Mouse (Mus musculus) hindbrain, embryonic 11.5 days (tissue): Measurements from ENCODE around the gene Gbx2. TPM values are rescaled to one million over a fixed set of nuclear protein-coding genes. Genes with fewer than 3 reads are reported as not detected.

Experiments used
- ATAC-seq: fragments of 200-750 bp; cut with Nextera tagmentation; 2 replicates; pipeline ENCODE4 v1.8.0; 2017; ENCODE audit warnings: mild to moderate bottlenecking, moderate TSS enrichment, moderate library complexity; ENCODE audit not compliant: low FRiP score
- DNase-seq: peaks from one replicate; pipeline ENCODE4 v3.0.0-alpha.2; 2015; ENCODE audit warnings: low spot score
- H3K27ac ChIP-seq: fragments of 300-500 bp; sonication (generic); 2 replicates; pipeline ENCODE4 v1.5.1; 2014; ENCODE audit warnings: mild to moderate bottlenecking, low read depth, low read length
- H3K27me3 ChIP-seq: fragments of 300-500 bp; sonication (generic); 2 replicates; pipeline ENCODE4 v1.6.1; 2014; ENCODE audit warnings: mild to moderate bottlenecking, low read length, moderate library complexity, mixed read lengths; ENCODE audit not compliant: control insufficient read depth, insufficient read depth
- H3K36me3 ChIP-seq: fragments of 300-500 bp; sonication (generic); 2 replicates; pipeline ENCODE4 v1.6.1; 2014; ENCODE audit warnings: mild to moderate bottlenecking, low read length, moderate library complexity, mixed read lengths; ENCODE audit not compliant: control insufficient read depth, insufficient read depth
- H3K4me1 ChIP-seq: fragments of 300-500 bp; sonication (generic); replicated peaks from 2 replicates; pipeline ENCODE4 v1.6.1; 2014; ENCODE audit warnings: low read length, mixed read lengths; ENCODE audit not compliant: control insufficient read depth, insufficient read depth
- H3K4me2 ChIP-seq: fragments of 300-500 bp; sonication (generic); replicated peaks from 2 replicates; pipeline ENCODE4 v1.6.1; 2014; ENCODE audit warnings: mild to moderate bottlenecking, low read depth, low read length
- H3K4me3 ChIP-seq: fragments of 300-500 bp; sonication (generic); 2 replicates; pipeline ENCODE4 v1.5.1; 2014; ENCODE audit warnings: low read depth, low read length
- H3K9ac ChIP-seq: fragments of 300-500 bp; sonication (generic); 2 replicates; pipeline ENCODE4 v1.6.1; 2014; ENCODE audit warnings: low read depth, low read length
- H3K9me3 ChIP-seq: fragments of 300-500 bp; sonication (generic); 2 replicates; pipeline ENCODE4 v1.6.1; 2016; ENCODE audit warnings: low read length; ENCODE audit not compliant: control insufficient read depth
- WGBS: fragments of 180-500 bp; shearing (Covaris S2); extraction: QIAGEN DNeasy Blood & Tissue Kit; methylation state at CpG from one replicate; pipeline ENCODE4 v1.1.7; 2014; 5-methylcytosine and 5-hydroxymethylcytosine counted together
- polyA plus RNA-seq: library from polyadenylated mRNA; unstranded; fragments of >200 nt; fragmentation: Nextera tagmentation; extraction: Ambion mirVana; gene quantifications from 2 replicates; pipeline ENCODE4 v1.2.1, GENCODE M21; 2014

The Gbx2 gene
- polyA plus RNA-seq, 1 experiment from 2014 or later, result 30.0 TPM

- DNase-seq, result peak; percentile 45
- Histone ChIP-seq H3K4me3 (peak overlapping the region; percentile 65), H3K27me3 (peaks cover 66% of the 10 kb centered on the region), H3K36me3 (no peaks in the 10 kb centered on the region), H3K4me1 (peaks cover 41% of the 10 kb centered on the region), H3K9ac (no peak overlapping the region; the same call in 1 of the 2 replicates), H3K27ac (peak overlapping the region; percentile 19; the same call in 1 of the 2 replicates), H3K9me3 (no peaks in the 10 kb centered on the region), H3K4me2 (peak overlapping the region; percentile 89)
- WGBS, result 11% methylated on average over 9 of the region's 9 CpGs
- ATAC-seq, result no peak
Measured at GRCm38 (mm10) chr1:89926583-89927060, 4.4 kb downstream of the Gbx2 start.

DNA sequence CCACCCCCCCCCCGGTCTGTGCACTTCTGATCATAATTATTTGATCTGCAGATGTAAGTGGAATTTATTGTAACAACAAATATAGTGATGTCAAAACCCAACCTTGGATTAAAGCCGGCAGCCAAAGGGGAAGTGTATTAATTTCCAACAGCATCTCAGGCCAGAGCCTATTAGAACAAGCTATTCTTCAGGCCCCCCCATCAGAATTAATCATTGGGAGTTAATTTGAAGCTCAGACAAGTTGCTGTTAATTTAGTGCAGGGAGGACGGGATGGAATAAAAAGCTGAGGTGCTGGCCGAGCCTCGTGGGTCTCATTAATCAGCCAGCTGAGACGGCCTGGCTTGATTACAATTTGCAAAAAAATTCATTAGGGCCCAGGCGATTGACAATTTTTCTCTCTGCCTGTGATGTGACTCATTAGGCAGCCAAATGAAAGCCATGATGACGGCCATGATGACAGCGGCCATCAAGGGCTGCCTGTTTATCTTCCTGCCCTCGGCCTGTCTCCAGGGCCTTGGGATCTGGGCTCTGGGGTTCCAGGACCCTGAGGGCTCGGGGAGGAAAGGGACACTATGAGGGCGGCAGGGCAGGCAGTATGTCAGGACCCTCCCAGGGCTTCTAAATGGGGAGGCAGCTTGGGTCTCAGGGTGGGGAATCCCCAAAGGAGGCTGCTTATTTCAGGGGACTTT is 5.3 kb downstream of the Gbx2 start:
- ATAC-seq (no peak), DNase-seq (peak; percentile 45)
- Histone ChIP-seq H3K4me1 (peaks cover 36% of the 10 kb centered on the region), H3K27ac (peak overlapping the region; percentile 19; the same call in 1 of the 2 replicates), H3K27me3 (peaks cover 66% of the 10 kb centered on the region), H3K9ac (no peak overlapping the region), H3K4me2 (peak overlapping the region; percentile 89; the same call in 1 of the 2 replicates), H3K36me3 (no peaks in the 10 kb centered on the region), H3K4me3 (no peak overlapping the region), H3K9me3 (no peaks in the 10 kb centered on the region)
- 14% methylated on average over 12 of the region's 12 CpGs for WGBS

GRCm38 (mm10) chr1:89923642-89924020 is 7.3 kb downstream of the Gbx2 start:
- Histone ChIP-seq H3K9me3 (no peaks in the 10 kb centered on the region), H3K9ac (no peak overlapping the region), H3K4me2 (peak overlapping the region; percentile 42), H3K4me1 (peaks cover 30% of the 10 kb centered on the region), H3K27me3 (peaks cover 66% of the 10 kb centered on the region), H3K4me3 (no peak overlapping the region), H3K36me3 (no peaks in the 10 kb centered on the region), H3K27ac (no peak overlapping the region)
- ATAC-seq (no peak), DNase-seq (no peak)
- 11% methylated on average over 14 of the region's 14 CpGs for WGBS

DNA sequence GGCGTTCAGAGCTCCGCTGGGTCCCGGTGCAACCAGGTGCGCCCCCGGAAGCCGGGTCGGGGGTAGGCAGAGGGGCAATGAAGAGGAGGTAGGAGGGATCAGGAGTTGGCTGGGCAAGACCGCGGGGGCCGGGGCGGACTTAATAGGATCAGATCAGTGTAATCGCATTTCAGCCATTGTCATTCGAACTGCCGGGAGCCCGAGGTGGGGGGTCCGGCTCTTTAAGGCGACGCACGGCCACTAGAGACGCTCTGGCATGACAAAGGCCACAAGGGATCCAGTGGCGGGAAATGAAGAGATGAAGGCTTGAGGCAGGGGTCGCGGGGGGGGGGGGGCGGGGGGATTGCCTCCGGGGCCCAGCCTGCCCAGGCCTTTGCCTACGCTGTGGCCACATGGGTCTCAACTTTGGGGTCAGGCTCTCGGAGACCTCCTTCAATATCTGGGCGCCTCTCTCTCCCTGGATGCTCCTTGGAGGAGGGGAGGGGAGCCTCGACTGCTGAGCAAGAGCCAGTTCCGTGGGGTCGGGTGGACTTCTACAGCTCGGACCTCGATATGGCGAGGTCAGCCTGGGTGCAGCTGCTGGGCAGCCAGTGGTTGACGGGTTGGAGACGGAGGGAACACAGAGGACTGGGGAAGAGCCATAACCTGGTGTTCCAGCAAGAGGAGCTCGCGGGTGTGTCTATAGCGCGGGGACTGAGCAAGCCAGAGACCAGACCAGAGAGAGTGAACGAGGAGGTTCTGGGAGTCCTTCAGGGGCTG is 7.9 kb downstream of the Gbx2 start:
- peak; percentile 68 for DNase-seq
- H3K4me3 ChIP-seq, result peak overlapping the region; percentile 16; the same call in 1 of the 2 replicates
- no peaks in the 10 kb centered on the region for H3K36me3 ChIP-seq
- ATAC-seq, result peak; percentile 30; the same call in 1 of the 2 replicates
- WGBS, result 1% methylated on average over 38 of the region's 41 CpGs
- H3K9ac ChIP-seq, result peak overlapping the region; percentile 34; the same call in 1 of the 2 replicates
- H3K4me1 ChIP-seq, result peaks cover 28% of the 10 kb centered on the region
- no peaks in the 10 kb centered on the region for H3K9me3 ChIP-seq
- peak overlapping the region; percentile 42 for H3K4me2 ChIP-seq
- H3K27me3 ChIP-seq, result peaks cover 60% of the 10 kb centered on the region
- H3K27ac ChIP-seq, result no peak overlapping the region

- H3K9me3 ChIP-seq, result no peaks in the 10 kb centered on the region
- ATAC-seq (peak; percentile 18; the same call in 1 of the 2 replicates), DNase-seq (peak; percentile 49)
- H3K27ac ChIP-seq, result no peak overlapping the region
- H3K9ac ChIP-seq, result no peak overlapping the region
- no peak overlapping the region for H3K4me3 ChIP-seq
- peaks cover 57% of the 10 kb centered on the region for H3K27me3 ChIP-seq
- WGBS, result 0% methylated on average over 7 of the region's 7 CpGs
- peak overlapping the region; percentile 42 for H3K4me2 ChIP-seq
- no peaks in the 10 kb centered on the region for H3K36me3 ChIP-seq
- peaks cover 25% of the 10 kb centered on the region for H3K4me1 ChIP-seq
Measured at GRCm38 (mm10) chr1:89922282-89922681, 8.7 kb downstream of the Gbx2 start.

DNA sequence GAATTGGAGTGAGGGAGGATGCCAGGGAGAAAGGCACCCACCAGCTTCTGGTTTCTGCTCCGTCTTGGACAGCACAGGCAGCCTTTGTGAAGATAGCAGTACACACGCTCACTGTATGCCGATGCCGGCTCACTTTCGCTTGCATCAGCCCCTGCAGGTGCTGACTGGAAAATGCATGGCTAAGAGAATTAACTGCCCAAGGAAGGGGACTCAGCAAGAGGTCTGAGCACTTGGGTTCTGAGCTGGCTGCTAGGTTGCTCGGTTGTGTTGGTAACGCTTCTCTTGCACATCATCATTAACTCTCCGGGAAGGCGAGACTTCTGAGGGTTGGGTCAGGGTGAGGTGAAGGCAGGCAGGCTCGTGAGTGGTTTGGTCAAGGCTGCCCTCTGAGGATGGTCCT is 9.2 kb downstream of the Gbx2 start:
- no peak overlapping the region for H3K9ac ChIP-seq
- ATAC-seq (no peak), DNase-seq (peak; percentile 37)
- peaks cover 23% of the 10 kb centered on the region for H3K4me1 ChIP-seq
- H3K27ac ChIP-seq, result no peak overlapping the region
- H3K9me3 ChIP-seq, result no peaks in the 10 kb centered on the region
- no peak overlapping the region for H3K4me3 ChIP-seq
- H3K27me3 ChIP-seq, result peaks cover 52% of the 10 kb centered on the region
- no peak overlapping the region for H3K4me2 ChIP-seq
- H3K36me3 ChIP-seq, result no peaks in the 10 kb centered on the region
- WGBS, result 4% methylated on average over 10 of the region's 10 CpGs

GRCm38 (mm10) chr1:89919206-89919605 is 11.8 kb downstream of the Gbx2 start:
- ATAC-seq (no peak), DNase-seq (no peak)
- H3K27ac ChIP-seq, result no peak overlapping the region
- H3K4me1 ChIP-seq, result peaks cover 11% of the 10 kb centered on the region; the same call in 1 of the 2 replicates
- H3K4me3 ChIP-seq, result no peak overlapping the region
- no peak overlapping the region for H3K9ac ChIP-seq
- WGBS, result 81% methylated on average over 6 of the region's 6 CpGs
- H3K4me2 ChIP-seq, result no peak overlapping the region
- no peaks in the 10 kb centered on the region for H3K9me3 ChIP-seq
- H3K36me3 ChIP-seq, result no peaks in the 10 kb centered on the region
- H3K27me3 ChIP-seq, result peaks cover 35% of the 10 kb centered on the region

- H3K4me3 ChIP-seq, result no peak overlapping the region
- H3K4me1 ChIP-seq, result peaks cover 3% of the 10 kb centered on the region; the same call in 1 of the 2 replicates
Measured at GRCm38 (mm10) chr1:89918111-89918510, 12.9 kb downstream of the Gbx2 start.

More at GRCm38 (mm10) chr1:89918111-89918510, 12.9 kb downstream of the Gbx2 start:
- Histone ChIP-seq H3K9ac (no peak overlapping the region), H3K9me3 (no peaks in the 10 kb centered on the region), H3K36me3 (no peaks in the 10 kb centered on the region), H3K4me2 (no peak overlapping the region), H3K27me3 (peaks cover 25% of the 10 kb centered on the region), H3K27ac (no peak overlapping the region)
- WGBS, result 40% methylated on average over 18 of the region's 18 CpGs
- no peak for DNase-seq
- no peak for ATAC-seq
